Mouse (Mus musculus): ENCODE results near the gene Eif3a.

Eif3a gene

DNA sequence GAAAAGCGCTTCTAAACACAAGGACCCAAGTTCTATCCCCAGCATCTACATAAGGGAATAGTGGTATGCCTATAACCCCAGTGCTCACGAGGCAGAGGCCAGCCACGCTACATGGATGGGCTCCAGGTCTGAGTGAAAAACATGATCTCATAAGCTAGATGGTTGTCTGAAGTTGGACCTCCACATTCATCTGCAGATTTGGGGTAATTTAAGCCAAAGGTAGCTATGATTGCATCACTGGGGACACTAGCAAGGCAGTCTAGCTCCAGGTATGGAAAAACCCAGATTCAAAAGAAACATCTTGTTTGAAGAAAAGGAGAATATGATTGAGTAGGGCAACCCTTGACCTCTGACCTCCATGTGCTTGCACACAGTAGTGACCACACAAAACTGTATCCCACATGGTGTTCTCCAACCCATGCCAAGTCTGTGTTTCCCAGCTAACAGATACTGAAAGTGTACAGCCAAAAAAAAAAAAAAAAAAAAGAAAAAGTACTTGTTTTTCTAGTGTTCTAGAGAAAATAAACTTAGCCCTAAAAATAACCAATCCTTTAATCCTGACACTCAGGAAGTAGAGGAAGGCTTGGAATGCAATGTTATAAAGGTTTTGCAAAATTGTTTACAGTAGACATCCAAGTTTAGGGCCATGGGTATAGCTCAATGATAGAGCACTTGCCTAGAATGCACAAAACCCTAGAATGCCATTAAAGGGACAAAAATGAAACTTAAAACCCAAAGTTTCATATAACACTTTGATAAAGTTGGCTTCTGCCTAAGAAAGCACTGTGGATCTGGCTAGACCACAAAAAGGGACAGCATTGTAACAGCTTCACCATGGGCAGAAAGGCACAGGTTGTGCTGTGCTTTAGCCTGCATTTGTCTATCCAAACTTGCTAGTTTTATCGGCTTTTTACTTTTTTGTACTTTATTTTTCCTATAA lies 31.3 kb downstream of the Eif3a start:
- DNase-seq (ENCODE audit: low spot score in 2 of 2): no peak

GRCm38 (mm10) chr19:60757099-60757785 lies 33.2 kb downstream of the Eif3a start:
- no peak for DNase-seq (ENCODE audit: low spot score in 2 of 2)

- peak; percentile 45 for DNase-seq (ENCODE audit: low spot score in 2 of 2)
Measured at GRCm38 (mm10) chr19:60756192-60757098, 34.0 kb downstream of the Eif3a start.

GRCm38 (mm10) chr19:60755438-60756191 lies 34.8 kb downstream of the Eif3a start, which contains the start of gene Nanos1:
TSS of gene Nanos1 (plus strand) at chr19:60755987.
- DNase-seq (ENCODE audit: low spot score in 2 of 2): peak; percentile 84 to 89

GRCm38 (mm10) chr19:60747801-60748200 lies 42.7 kb downstream of the Eif3a start:
- no peak for DNase-seq (ENCODE audit: low spot score in 2 of 2)

DNA sequence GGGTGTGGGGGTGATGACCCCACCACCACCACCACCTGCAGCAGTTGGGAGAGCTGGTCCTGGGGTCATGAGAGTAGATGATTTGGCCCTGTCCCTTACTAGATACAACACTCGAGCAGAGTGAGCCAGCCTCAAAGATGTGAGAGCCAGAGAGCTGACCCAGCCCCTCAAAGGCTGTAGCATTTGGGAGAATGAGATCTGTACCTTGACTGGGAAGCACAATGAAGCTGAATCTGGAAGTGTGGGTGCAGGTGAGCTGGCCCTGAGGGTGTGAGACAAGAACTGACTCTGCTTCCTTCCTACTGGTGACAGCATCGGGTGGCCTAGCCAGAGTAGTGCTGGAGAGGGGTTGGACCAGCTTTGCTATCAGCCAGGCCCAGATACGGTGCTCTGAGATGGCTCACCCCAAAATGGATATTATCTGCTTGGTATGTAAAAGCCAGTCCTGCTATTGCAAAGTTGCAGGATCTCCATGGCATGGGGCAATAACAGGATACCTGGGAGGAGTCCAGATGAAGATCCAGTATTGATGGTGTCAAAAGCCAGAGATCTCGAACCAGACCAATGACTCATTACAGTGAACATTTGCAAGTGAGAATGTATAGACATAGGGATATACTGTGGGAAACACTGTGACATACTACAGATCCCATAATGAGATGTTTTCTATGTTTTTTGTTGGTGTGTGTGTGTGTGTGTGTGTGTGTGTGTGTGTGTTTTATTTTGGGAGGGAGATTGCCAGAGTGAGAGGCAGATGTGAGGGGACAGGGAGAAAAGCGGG lies 46.5 kb downstream of the Eif3a start:
- no peak for DNase-seq (ENCODE audit: low spot score in 2 of 2)

DNA sequence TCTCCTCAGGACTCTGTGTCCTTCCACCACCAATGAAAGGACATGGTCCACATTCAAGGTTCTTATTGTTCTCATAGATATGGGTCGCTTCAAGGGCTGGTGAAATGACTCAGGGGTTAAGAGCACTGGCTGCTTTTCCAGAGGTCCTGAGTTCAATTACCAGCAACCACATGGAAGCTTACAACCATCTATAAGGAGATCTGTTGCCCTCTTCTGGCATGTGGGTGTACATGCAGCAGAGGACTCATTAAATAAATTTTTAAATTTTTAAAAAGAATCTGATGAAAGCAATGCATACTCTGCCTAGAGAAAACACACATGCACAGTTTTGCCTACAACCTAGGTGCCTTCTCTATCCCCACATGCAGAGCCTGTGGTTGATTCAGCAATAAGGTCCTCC lies 49.9 kb downstream of the Eif3a start:
- no peak for DNase-seq (ENCODE audit: low spot score in 2 of 2)

DNA sequence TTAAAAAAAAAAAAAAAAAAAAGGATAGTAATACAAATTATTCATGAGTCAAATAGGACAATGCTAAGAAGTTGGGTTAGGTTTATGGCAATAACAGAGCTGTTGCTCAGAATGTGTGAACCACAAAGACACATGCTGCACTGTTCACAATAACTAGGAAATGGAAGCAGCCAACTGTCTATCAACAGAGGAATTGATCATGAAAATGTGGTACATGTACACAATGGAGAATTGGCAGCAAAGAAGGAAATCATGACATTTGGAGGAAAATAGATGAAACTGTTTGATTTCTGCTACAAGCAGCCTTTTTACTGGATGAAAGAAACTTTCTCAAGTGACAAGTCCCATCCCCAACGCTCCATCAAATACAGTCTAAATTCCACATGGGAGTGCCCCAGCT lies 58.5 kb downstream of the Eif3a start:
- no peak for DNase-seq (ENCODE audit: low spot score in 2 of 2)

GRCm38 (mm10) chr19:60731299-60731698 lies 59.2 kb downstream of the Eif3a start:
- DNase-seq (ENCODE audit: low spot score in 2 of 2): no peak

DNA sequence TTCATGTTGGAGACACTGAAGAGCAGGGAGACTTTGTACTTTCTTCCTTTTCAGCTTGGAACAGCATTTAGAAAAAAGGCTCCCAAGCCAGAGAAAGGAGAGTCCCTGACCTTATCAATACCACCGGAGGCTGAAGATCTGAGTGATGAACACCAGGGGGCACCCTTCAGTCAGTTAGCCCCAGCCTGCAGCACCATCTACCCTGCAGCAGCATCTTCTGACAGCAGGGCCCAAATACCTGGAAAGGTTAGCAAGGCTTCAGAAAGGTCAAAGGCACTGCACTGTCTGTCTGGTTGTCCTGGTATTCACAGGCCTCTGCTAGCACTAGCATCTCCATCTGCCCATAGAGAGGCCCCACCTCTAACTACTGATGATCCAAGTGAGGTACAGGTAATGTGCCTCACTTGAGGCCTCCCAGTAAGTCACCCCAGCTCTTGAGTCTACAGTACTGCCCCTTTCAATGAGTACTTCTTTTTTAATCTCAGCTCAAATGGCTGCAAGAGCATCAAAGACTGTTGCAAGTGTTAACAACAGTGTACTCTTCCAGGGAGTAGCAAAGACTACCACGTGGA lies 60.1 kb downstream of the Eif3a start:
- DNase-seq (ENCODE audit: low spot score in 2 of 2): no peak

DNA sequence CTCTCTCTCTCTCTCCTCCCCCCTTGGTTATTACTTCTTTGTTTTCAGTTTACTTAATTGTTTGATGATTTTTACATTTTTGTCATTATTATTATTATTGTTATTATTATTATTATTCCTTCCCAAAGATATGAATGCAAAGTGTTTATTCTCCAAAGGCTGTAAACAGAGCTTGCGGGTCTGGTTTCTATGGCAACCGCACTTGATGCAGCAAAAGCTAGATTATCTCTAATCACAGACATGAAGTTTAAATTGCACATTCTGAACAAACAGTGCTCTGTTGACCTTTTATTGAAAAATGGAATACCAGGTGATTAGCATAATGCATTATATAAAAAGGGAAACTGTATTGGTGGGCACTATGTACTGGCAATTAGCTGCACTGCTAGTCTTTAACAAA lies 74.1 kb downstream of the Eif3a start:
- DNase-seq (ENCODE audit: low spot score in 2 of 2): no peak

DNA sequence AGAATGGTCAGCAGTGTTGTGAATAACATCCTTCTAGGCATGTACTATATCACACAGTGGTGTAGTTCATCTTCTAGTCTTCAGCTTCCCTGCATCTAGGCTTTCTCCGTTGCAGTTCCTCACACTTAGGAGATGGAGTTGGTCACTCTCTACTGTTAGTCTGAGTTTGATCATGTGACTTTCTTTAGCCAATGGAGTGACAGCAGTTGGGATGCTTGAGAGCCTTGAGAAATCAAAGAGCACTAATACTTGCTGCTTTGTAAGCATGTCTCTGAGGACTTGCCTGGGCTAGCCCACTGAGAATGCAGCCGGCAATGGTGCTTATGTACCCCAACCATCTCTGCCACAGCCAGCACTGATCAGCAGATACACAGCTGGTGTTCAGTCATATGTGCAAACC lies 77.9 kb downstream of the Eif3a start:
- DNase-seq (ENCODE audit: low spot score in 2 of 2): no peak

All from frontal cortex, postnatal 14 days (tissue).